Mouse (Mus musculus): ENCODE measurements around the gene Fbxo3.
A peak's percentile ranks its signal among the peaks of the same experiment; 100 is the strongest.
"Not testable (repeated sequence)": the region's sequence is repeated elsewhere in the genome, so short reads cannot be mapped to it uniquely, and the experiment has no call there.

The Fbxo3 gene

GRCm38 (mm10) chr2:104027458-104028138 lies at the start of gene Fbxo3:
TSS of gene Fbxo3 (plus strand) at chr2:104027721.
- DNase-seq (ENCODE audit: low spot score in 2 of 2): peak; percentile 78 to 86

GRCm38 (mm10) chr2:103982250-103982649 lies 45.3 kb upstream of the Fbxo3 start:
- peak; percentile 41 to 72 for DNase-seq (ENCODE audit: low spot score in 2 of 2)

DNA sequence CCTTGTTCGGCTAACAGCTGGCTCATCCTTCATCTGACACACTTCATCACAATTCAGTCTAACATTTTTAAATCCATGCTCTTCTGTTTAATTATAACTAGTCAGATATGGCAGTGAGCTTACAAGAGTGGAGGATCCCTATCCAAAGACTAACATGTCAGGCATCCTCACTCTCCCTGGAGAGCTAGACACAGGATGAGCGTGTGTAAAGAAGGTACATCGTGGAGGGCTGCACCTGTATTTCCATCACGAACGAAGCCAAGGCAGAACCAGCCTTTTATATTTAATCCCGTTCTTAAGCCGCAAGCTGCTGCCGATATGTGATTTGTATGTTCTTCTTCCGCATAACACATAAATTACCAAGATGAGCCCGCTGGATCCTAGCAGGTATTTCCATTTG lies 44.4 kb upstream of the Fbxo3 start:
- DNase-seq (ENCODE audit: low spot score in 2 of 2): no peak

DNA sequence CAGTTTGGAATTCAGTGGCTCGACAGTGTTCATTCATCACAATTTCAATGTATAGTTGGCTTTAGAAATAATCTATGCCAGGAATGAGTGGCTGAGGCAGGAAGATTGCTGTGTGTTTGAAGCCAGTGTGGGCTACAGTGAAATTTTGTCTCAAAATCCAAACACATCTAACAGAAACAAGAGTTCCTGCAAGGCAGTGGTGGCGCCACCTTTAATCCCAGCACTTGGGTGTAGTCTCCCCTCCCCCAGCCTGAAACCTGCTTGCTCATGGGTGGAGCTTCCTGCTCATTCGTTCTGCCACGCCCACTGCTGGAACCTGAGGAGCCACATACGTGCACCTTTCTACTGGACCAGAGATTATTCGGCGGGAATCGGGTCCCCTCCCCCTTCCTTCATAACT lies 39.9 kb upstream of the Fbxo3 start:
- DNase-seq (ENCODE audit: low spot score in 2 of 2): not testable (repeated sequence)

GRCm38 (mm10) chr2:103989724-103990123 lies 37.8 kb upstream of the Fbxo3 start:
- DNase-seq (ENCODE audit: low spot score in 2 of 2): no peak

GRCm38 (mm10) chr2:103991303-103991702 lies 36.2 kb upstream of the Fbxo3 start:
- no peak for DNase-seq (ENCODE audit: low spot score in 2 of 2)

GRCm38 (mm10) chr2:103992162-103992561 lies 35.4 kb upstream of the Fbxo3 start:
- DNase-seq (ENCODE audit: low spot score in 2 of 2): no peak

- no peak for DNase-seq (ENCODE audit: low spot score in 2 of 2)
These were observed 34.7 kb upstream of the Fbxo3 start for GRCm38 (mm10) chr2:103992618-103993332.

DNA sequence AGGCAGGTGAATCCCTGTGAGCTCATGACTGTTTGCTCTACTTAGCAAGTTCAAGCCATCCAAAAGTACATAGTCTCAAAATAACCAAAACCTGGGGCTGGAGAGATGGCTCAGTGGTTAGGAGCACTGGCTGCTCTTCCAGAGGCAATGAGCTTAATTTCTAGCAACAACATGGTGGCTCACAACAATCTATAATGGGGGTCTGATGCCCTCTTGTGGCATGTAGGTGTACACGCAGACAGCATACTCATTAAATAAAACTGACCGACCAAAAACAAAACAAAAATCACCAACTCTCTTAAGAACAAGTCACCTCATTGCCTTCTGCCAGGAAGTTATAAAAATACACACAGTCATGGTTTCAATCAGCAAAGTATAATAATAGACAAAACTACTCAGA lies 26.4 kb upstream of the Fbxo3 start:
- DNase-seq (ENCODE audit: low spot score in 2 of 2): peak in 1 of 2 experiments; percentile 34

DNA sequence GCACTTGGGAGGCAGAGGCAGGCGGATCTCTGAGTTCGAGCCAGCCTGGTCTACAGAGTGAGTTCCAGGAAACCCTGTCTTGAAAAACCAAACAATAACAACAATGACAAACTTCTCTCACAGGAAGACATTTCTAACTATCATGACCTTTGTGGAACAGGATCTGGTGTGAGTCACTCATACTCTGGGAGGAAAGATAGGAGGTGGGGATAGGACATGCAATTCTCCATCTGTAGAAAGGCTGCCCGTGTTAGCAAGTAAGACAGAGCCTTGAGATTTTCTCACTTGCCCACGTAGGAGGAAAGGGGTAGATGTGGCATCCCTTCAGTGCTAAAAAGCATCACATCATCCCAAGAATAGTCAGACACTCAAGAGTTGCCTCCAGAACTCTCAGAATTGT lies 25.7 kb upstream of the Fbxo3 start:
- DNase-seq (ENCODE audit: low spot score in 2 of 2): no peak

GRCm38 (mm10) chr2:104002711-104003413 lies 24.7 kb upstream of the Fbxo3 start:
- peak in 1 of 2 experiments; percentile 51 for DNase-seq (ENCODE audit: low spot score in 2 of 2)

GRCm38 (mm10) chr2:104007793-104008519 lies 19.6 kb upstream of the Fbxo3 start:
- DNase-seq (ENCODE audit: low spot score in 2 of 2): no peak

DNA sequence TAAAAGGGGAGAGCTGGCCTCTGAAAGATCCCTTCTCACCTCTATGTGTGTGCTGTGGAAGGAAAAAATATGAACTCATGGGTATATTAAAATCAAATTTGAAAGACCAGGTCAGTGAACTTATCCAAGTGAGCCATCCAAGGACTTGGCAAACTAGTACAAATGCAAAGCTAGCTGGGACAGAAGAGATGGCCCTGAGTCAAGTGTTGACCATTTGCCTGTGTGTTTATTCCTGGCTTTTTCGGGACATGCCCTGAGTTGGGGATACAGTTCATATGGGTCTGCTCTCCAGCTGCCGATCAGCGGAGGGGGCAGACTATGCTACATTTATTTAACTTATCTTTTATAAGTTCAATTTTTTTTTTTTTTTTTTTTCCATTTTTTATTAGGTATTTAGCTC lies 18.7 kb upstream of the Fbxo3 start:
- DNase-seq (ENCODE audit: low spot score in 2 of 2): not testable (repeated sequence)

GRCm38 (mm10) chr2:104023096-104023495 lies 4.4 kb upstream of the Fbxo3 start:
- DNase-seq (ENCODE audit: low spot score in 2 of 2): no peak

GRCm38 (mm10) chr2:104024656-104025055 lies 2.9 kb upstream of the Fbxo3 start:
- no peak for DNase-seq (ENCODE audit: low spot score in 2 of 2)

DNA sequence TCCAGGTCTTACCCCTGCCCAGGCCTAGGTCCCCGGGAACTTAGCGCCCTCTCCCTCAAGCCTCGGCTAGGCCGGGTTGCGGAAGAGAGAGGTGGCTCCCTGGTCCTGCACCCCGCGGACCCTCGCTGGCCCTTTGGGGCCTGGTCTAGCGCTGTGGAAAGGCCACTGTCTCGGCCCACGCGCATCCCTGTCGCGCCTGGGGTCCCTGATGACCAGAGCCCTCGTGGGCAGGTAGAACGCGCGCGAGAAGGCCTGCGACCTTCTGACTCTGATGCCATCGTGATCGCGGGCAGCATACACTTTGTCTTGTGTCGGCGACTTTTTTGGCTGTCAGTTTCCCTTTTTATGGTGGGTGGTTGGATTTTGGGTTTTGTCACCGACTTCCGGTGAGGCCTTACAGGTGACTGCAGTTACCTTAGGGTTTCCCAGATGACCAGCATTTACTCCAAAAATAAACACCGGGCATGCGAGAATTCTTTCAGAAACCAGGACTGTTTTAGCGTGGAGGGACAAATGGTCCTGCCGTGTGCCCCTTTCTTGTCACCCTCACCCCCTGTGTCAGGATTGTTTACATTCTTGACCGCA lies 710 bp downstream of the Fbxo3 start, which contains the start of gene 4931422A03Rik:
TSS of gene 4931422A03Rik (minus strand) at position 223 of the 585 bp plus-strand sequence.
- peak in 1 of 2 experiments; percentile 7 for DNase-seq (ENCODE audit: low spot score in 2 of 2)

DNA sequence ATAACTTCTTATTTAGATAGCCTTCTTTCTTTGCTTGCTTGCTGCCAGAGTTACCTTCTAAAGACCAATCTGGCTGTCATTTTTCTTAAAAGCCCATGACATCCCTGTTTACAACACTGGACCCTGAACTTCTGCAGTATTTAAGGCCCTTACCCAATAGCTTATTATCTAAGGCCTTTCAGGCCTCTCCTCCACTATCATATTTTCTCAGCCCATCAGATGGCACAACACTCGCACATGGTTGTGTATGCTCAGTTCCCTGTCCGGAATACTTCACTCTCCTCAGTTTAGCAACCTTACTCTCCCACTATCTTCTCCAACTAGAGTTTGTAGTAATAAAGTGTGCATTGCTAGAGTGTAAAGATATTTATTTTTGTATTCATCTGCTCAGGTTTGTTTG lies 1.6 kb downstream of the Fbxo3 start:
- DNase-seq (ENCODE audit: low spot score in 2 of 2): no peak

- DNase-seq (ENCODE audit: low spot score in 2 of 2): no peak
These were observed 2.9 kb downstream of the Fbxo3 start for GRCm38 (mm10) chr2:104030381-104030780.

GRCm38 (mm10) chr2:104032056-104032455 lies 4.5 kb downstream of the Fbxo3 start:
- DNase-seq (ENCODE audit: low spot score in 2 of 2): no peak

DNA sequence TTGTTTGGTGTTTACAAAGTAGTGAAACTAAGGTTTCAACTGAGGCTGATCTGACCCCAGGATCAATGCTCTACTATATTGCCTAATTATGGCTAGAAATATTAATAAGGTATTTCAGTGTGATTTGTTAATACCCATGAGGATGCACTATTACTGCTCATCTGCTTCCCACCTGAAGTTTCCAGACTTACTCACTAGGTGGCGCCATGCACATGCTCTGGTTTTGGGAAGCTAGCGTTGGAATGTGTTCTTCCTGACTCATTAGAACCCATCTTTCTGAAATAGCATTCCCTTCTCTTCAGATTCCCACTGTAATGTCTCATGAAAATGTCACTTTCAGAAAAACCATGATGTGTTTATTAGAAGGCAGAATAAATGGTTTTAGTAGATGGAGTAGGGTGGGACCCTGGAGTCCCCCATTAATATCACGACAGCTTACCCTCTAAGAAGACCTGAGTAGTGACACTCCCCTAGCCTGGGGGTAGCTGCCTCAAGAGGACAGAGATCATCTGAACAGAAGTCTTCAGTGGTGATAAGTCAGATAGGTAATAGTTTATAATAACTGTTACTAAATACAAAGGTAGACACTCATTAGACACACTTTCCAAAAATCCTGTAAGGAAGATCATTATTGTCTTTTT lies 7.4 kb downstream of the Fbxo3 start:
- DNase-seq (ENCODE audit: low spot score in 2 of 2): peak in 1 of 2 experiments; percentile 9

DNA sequence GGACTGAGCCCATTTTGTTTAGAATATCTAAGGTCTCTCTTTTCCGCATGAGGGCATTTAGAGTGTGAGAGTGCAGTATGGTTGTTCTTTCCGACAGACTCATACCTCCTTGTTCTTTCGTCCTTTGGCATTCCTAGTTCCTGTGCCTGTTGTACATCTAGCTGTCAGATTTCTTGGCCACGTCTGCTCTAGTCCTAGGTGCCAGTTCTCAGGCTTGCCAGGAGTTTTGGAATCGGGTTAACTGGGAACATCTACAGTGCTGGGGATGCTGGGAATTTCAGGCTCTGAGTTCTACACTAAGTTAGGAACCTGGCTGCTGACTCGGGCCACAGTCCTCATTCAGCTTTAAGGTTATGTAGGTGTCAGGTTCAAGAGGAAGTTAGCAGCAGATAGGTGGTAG lies 8.1 kb downstream of the Fbxo3 start:
- no peak for DNase-seq (ENCODE audit: low spot score in 2 of 2)
